ENCODE assay signal across 25 mouse cellular contexts in the genomic region with DNA sequence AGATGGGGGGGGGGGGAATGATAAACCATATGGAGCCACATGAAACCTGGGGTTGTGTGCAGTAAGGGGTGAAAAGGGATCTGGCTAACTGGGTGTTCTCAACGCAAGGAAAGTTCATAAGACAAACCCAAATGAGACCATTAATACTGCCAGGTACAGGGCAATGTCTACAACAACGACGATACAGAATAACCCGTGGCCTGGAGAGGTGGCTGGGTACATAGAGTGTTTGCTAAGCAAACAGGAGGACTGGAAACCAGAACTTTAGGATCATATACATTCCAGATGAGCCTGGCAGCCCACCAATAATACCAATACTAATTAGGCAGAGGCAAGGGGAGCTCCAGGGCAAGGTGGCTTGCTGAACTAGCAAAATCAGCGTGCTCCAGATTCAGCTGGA.
DNase-seq lines count a peak whose midpoint lies in the region; ATAC-seq and TF ChIP-seq lines count a peak whose summit lies in the region.
"Had no signal": no experiment of that assay in that cellular context is flagged by ENCODE, and none has a peak within 500 bp of the region (broad histone marks: within the 10 kb centered on the region; RNA-seq: fewer than 3 reads in every experiment).

No protein-coding gene starts in this region.

- no peaks in the 10 kb centered on the region for H3K27me3 ChIP-seq in kidney, adult 2 months (replicated peaks; ENCODE audit: control insufficient read depth, insufficient read depth, low read length)
- no peaks in the 10 kb centered on the region for H3K27me3 ChIP-seq in liver, embryonic 13.5 days
- H3K27me3 ChIP-seq in liver, postnatal 0 days (ENCODE audit: insufficient read depth, low read length) = no peaks in the 10 kb centered on the region
- no peaks in the 10 kb centered on the region for H3K27me3 ChIP-seq in liver, embryonic 16.5 days (ENCODE audit: control insufficient read depth, insufficient read depth, low read depth, low read length)
- peaks cover 3% of the 10 kb centered on the region; the same call in 1 of the 2 replicates for H3K27me3 ChIP-seq in liver, embryonic 12.5 days (replicated peaks)
- H3K27me3 ChIP-seq: CH12.LX; embryonic facial prominence, embryonic 12.5 days; forebrain, embryonic 13.5 days; Patski had no signal

- peaks cover 38% of the 10 kb centered on the region for H3K4me1 ChIP-seq in kidney, adult 2 months (ENCODE audit: control insufficient read depth, insufficient read depth, low read length)
- H3K4me1 ChIP-seq in liver, embryonic 13.5 days (replicated peaks) = 0 out of 2 replicates have a peak, but pooled peaks cover 3% of the 10 kb centered on the region
- peaks cover 9% of the 10 kb centered on the region for H3K4me1 ChIP-seq in liver, postnatal 0 days (ENCODE audit: insufficient read depth)
- no peaks in the 10 kb centered on the region for H3K4me1 ChIP-seq in liver, embryonic 16.5 days (ENCODE audit: control insufficient read depth, low read depth, low read length)
- H3K4me1 ChIP-seq in liver, embryonic 12.5 days = no peaks in the 10 kb centered on the region
- H3K4me1 ChIP-seq: embryonic facial prominence, embryonic 10.5 days; embryonic facial prominence, embryonic 12.5 days; forebrain, embryonic 13.5 days had no signal

- peak overlapping the region; percentile 89 for H3K27ac ChIP-seq in kidney, adult 2 months (ENCODE audit: insufficient read depth, low read depth, low read length)
- H3K27ac ChIP-seq in liver, embryonic 13.5 days = no peak overlapping the region
- H3K27ac ChIP-seq in liver, postnatal 0 days (ENCODE audit: low read depth) = no peak overlapping the region
- no peak overlapping the region for H3K27ac ChIP-seq in liver, embryonic 16.5 days (ENCODE audit: low read length)
- H3K27ac ChIP-seq in liver, embryonic 12.5 days = no peak overlapping the region
- H3K27ac ChIP-seq: embryonic facial prominence, embryonic 10.5 days; embryonic facial prominence, embryonic 12.5 days; forebrain, embryonic 13.5 days had no signal

- TF ChIP-seq CTCF in kidney, adult 2 months (conservative IDR thresholded peaks at IDR 0.05; ENCODE audit: insufficient read depth, insufficient read length, low read depth, low read length) = no peak
- TF ChIP-seq CTCF in liver, postnatal 0 days (IDR thresholded peaks at IDR 0.05; ENCODE audit: low read depth) = no peak

- H3K9ac ChIP-seq in liver, embryonic 13.5 days = no peak overlapping the region
- no peak overlapping the region for H3K9ac ChIP-seq in liver, postnatal 0 days (replicated peaks)
- H3K9ac ChIP-seq in liver, embryonic 16.5 days (ENCODE audit: low read depth, low read length) = no peak overlapping the region
- no peak overlapping the region for H3K9ac ChIP-seq in liver, embryonic 12.5 days
- H3K9ac ChIP-seq: embryonic facial prominence, embryonic 12.5 days; forebrain, embryonic 13.5 days had no signal

- no peak overlapping the region for H3K4me3 ChIP-seq in kidney, adult 2 months (ENCODE audit: insufficient read depth, low read depth, low read length)
- H3K4me3 ChIP-seq in liver, embryonic 13.5 days (replicated peaks) = no peak overlapping the region
- no peak overlapping the region for H3K4me3 ChIP-seq in liver, postnatal 0 days (ENCODE audit: low read depth, low read length)
- no peak overlapping the region for H3K4me3 ChIP-seq in liver, embryonic 16.5 days (ENCODE audit: low read depth, low read length)
- no peak overlapping the region for H3K4me3 ChIP-seq in liver, embryonic 12.5 days
- H3K4me3 ChIP-seq: embryonic facial prominence, embryonic 10.5 days; embryonic facial prominence, embryonic 12.5 days; forebrain, embryonic 13.5 days had no signal

- ATAC-seq in liver, embryonic 13.5 days (ENCODE audit: low read depth) = peak; percentile 49; the same call in 1 of the 2 replicates
- no peak for ATAC-seq in liver, postnatal 0 days
- peak; percentile 63 for ATAC-seq in liver, embryonic 16.5 days (ENCODE audit: low read depth)
- ATAC-seq in liver, embryonic 12.5 days = no peak
- ATAC-seq: activated CD4-positive, CD25-positive, alpha-beta regulatory T cell, adult 4 months; CD4-positive, CD25-positive, alpha-beta regulatory T cell, adult 4 months; forebrain, embryonic 13.5 days; Patski had no signal

- H3K4me2 ChIP-seq in liver, embryonic 13.5 days = no peak overlapping the region
- no peak overlapping the region for H3K4me2 ChIP-seq in liver, postnatal 0 days (ENCODE audit: low read depth, low read length)
- no peak overlapping the region for H3K4me2 ChIP-seq in liver, embryonic 16.5 days (ENCODE audit: low read depth, low read length)
- no peak overlapping the region for H3K4me2 ChIP-seq in liver, embryonic 12.5 days
- H3K4me2 ChIP-seq: embryonic facial prominence, embryonic 12.5 days; forebrain, embryonic 13.5 days had no signal

- TF ChIP-seq POLR2A in kidney, adult 2 months (IDR thresholded peaks at IDR 0.05; ENCODE audit: low read depth, low read length) = no peak

- DNase-seq in heart, adult 11 months = peak; percentile 61
- DNase-seq in heart, postnatal 4 days = no peak
- DNase-seq in kidney, adult 2 months = no peak
- no peak for DNase-seq in kidney, postnatal 36 days
- no peak for DNase-seq in liver, embryonic 13.5 days
- DNase-seq in liver, postnatal 0 days = no peak
- DNase-seq: adrenal gland, adult 8-10 months; adrenal gland, postnatal 14 days; adrenal gland, postnatal 36 days; B cell, adult 2 months; cerebellum, adult 11-12 months; cerebellum, adult 2 months; cerebellum, adult 9-10 months; cerebellum, postnatal 10 days; cerebellum, postnatal 25 days had no signal

- H3K36me3 ChIP-seq in kidney, adult 2 months (ENCODE audit: control insufficient read depth, insufficient read depth, low read length) = no peaks in the 10 kb centered on the region
- H3K36me3 ChIP-seq in liver, embryonic 13.5 days = no peaks in the 10 kb centered on the region
- no peaks in the 10 kb centered on the region for H3K36me3 ChIP-seq in liver, postnatal 0 days (replicated peaks; ENCODE audit: insufficient read depth, low read length)
- no peaks in the 10 kb centered on the region for H3K36me3 ChIP-seq in liver, embryonic 16.5 days (ENCODE audit: control insufficient read depth, insufficient read depth)
- no peaks in the 10 kb centered on the region for H3K36me3 ChIP-seq in liver, embryonic 12.5 days
- H3K36me3 ChIP-seq: embryonic facial prominence, embryonic 10.5 days; embryonic facial prominence, embryonic 12.5 days; G1E had no signal

- 68% methylated on average over 5 of the region's 5 CpGs for whole genome bisulfite sequencing in kidney, adult 2 months
- 68% methylated on average over 5 of the region's 5 CpGs for WGBS in liver, embryonic 13.5 days (ENCODE audit: insufficient replicate concordance)
- WGBS in liver, postnatal 0 days (ENCODE audit: insufficient replicate concordance) = 74% methylated on average over 5 of the region's 5 CpGs
- 66% methylated on average over 5 of the region's 5 CpGs for WGBS in liver, embryonic 16.5 days (ENCODE audit: insufficient replicate concordance)
- WGBS in liver, embryonic 12.5 days (ENCODE audit: insufficient replicate concordance) = 76% methylated on average over 5 of the region's 5 CpGs

- TF ChIP-seq EP300 in liver, postnatal 0 days (IDR thresholded peaks at IDR 0.05; ENCODE audit: low read depth) = no peak

- no peaks in the 10 kb centered on the region for H3K9me3 ChIP-seq in liver, embryonic 13.5 days (replicated peaks)
- no peaks in the 10 kb centered on the region for H3K9me3 ChIP-seq in liver, postnatal 0 days (ENCODE audit: low read length)
- H3K9me3 ChIP-seq in liver, embryonic 16.5 days (replicated peaks; ENCODE audit: control insufficient read depth, low read length) = no peaks in the 10 kb centered on the region
- H3K9me3 ChIP-seq in liver, embryonic 12.5 days (replicated peaks) = no peaks in the 10 kb centered on the region
- H3K9me3 ChIP-seq: embryonic facial prominence, embryonic 10.5 days; embryonic facial prominence, embryonic 12.5 days; forebrain, embryonic 13.5 days had no signal

Comparison
In these comparisons a context has a peak if more than half of its experiments do, and no peak if none do; other contexts are left out.
1. ATAC-seq: peak in liver, embryonic 13.5 days (single experiment) and liver, embryonic 16.5 days (single experiment); none in liver, postnatal 0 days (single experiment) and liver, embryonic 12.5 days (single experiment).